Mouse (Mus musculus) mature B cell (primary cell): ENCODE measurements around the gene Cps1.

ENCODE experiments used
- in situ Hi-C: fragments of 300-500 bp; cut with MboI; formaldehyde crosslinking; loops from 2 replicates; pipeline ENCODE4 v1.14.3; 2019

The Cps1 gene

DNA sequence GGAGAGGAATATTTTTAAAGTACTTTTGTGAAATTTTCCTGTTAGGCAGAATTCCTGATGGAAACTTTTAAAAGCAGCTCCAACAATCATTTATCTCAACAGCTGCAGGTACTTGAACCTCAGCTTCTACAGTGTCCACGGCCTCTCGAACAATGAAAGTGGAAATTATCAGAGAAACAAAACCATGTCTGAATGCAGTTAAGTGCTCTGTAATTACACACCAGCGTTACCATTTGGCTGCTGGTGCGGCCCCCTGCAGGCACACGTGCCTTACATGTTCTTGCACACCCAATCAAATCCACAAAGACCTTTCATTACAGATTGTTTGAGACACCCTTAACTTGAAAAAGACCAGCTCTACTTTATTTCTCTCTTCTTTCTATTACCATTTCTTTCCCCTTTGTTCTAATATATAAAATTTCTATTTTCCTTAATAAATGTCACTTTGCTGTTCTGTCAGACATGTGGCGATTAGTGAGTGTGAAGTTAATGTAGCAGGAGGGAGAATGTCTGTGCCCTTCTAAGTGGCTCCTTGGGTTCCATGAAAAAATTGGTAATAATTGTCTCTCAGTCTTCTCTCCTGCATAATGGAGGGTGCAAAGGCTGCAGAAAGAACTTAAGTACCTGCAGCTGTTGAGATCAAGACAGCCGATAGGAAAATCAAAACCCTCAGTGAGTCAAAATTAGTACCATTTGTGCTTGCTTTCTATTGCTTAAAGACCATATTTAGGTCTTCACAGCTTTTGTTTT, 112.8 kb downstream of the Cps1 start:
- in situ Hi-C loops = no loop called here

DNA sequence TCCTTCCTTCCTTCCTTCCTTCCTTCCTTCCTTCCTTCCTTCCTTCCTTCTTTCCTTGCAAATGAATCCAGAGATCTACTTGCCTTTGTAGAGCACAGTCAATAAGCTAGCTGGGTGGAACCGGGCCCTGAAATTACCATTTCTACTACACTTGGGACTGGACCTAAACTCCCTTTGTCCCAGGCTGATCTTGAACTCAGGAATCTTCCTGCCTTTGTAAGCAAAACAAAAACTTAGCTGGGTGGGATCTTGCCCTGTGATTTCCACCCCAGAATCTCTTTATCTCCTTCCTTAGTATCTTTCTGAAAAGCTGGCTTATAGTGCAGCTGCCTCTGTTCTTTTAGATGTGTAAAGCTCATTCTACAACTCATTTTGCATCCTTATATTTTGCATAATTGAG, 115.6 kb downstream of the Cps1 start:
- in situ Hi-C loops = no loop called here

- in situ Hi-C loops = no loop called here
Observed at GRCm38 (mm10) chr1:67238941-67239340, 116.1 kb downstream of the Cps1 start.

GRCm38 (mm10) chr1:67265222-67265621, 142.4 kb downstream of the Cps1 start:
- in situ Hi-C loops = no loop called here

DNA sequence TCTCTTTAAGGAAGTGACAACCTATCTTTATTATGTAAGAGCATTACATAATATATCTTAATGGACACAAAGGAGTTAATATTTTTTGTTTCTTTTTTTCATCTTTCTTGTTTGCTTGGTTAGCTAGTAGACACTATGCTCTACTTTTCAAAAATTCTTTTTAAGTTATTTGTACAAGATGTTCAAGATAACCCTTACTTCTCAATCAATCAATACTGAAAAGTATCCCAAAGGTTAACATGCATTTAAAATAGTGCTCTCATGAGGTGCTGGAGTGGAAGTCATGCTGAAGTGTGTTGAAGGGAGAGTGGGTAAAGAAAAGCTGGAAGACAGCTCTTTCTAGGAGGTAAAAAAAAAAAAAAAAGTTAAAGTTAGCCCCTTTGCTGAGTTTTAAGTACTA, 145.1 kb downstream of the Cps1 start:
- in situ Hi-C loops = no loop called here

DNA sequence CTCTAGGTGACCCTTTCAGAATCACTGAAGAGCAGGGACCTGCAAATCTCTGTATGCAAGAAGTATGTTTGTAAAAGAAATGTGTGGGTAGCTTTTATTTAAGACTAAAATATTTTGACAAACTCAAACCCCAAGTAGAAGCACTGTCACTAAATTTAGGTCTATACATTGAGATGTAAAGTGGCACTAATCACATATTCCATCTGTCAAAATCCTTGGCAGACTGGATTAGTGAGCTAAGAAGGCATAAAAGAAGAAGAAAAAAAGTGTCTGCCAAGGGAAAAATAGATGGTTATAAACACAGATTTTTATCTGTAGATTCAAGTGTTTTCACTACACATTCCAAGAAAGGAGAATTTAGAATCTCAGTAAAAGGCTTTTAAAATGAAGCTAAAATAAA, 145.6 kb downstream of the Cps1 start:
- in situ Hi-C loops = no loop called here

GRCm38 (mm10) chr1:67276270-67276669, 153.4 kb downstream of the Cps1 start:
- in situ Hi-C loops = no loop called here
